12 mouse cellular contexts compared by ENCODE assay signal in genomic region chr1:41892376-41892775, GRCm38 (mm10).
DNase-seq lines count a peak whose midpoint lies in the region; ATAC-seq and TF ChIP-seq lines count a peak whose summit lies in the region.
"Had no signal": no experiment of that assay in that cellular context is flagged by ENCODE, and none has a peak within 500 bp of the region (broad histone marks: within the 10 kb centered on the region; RNA-seq: fewer than 3 reads in every experiment).

No protein-coding gene starts in this region.

- H3K9ac ChIP-seq in forebrain, embryonic 16.5 days (replicated peaks; ENCODE audit: low read depth, low read length), result no peak overlapping the region
- H3K9ac ChIP-seq in midbrain, postnatal 0 days (replicated peaks; ENCODE audit: low read length, poor library complexity, severe bottlenecking), result no peak overlapping the region
- H3K9ac ChIP-seq in intestine, embryonic 15.5 days, result no peak overlapping the region
- H3K9ac ChIP-seq: liver, embryonic 14.5 days; neural tube, embryonic 12.5 days had no signal

- H3K4me2 ChIP-seq in forebrain, embryonic 16.5 days (ENCODE audit: low read length), result peak overlapping the region; percentile 29; the same call in 1 of the 2 replicates
- H3K4me2 ChIP-seq in midbrain, postnatal 0 days (ENCODE audit: low read depth, low read length, poor library complexity, severe bottlenecking), result no peak overlapping the region
- no peak overlapping the region for H3K4me2 ChIP-seq in intestine, embryonic 15.5 days (replicated peaks)
- H3K4me2 ChIP-seq: neural tube, embryonic 12.5 days had no signal

- WGBS in forebrain, embryonic 16.5 days, result 12% methylated on average over 2 of the region's 2 CpGs
- WGBS in midbrain, postnatal 0 days, result 37% methylated on average over 2 of the region's 2 CpGs
- WGBS in intestine, embryonic 15.5 days, result 45% methylated on average over 2 of the region's 2 CpGs

- H3K27me3 ChIP-seq in forebrain, embryonic 16.5 days (replicated peaks; ENCODE audit: control insufficient read depth, insufficient read depth, low read length), result no peaks in the 10 kb centered on the region
- no peaks in the 10 kb centered on the region for H3K27me3 ChIP-seq in midbrain, postnatal 0 days (ENCODE audit: insufficient read depth, low read length)
- no peaks in the 10 kb centered on the region for H3K27me3 ChIP-seq in intestine, embryonic 15.5 days (replicated peaks)
- H3K27me3 ChIP-seq: neural tube, embryonic 12.5 days had no signal

- H3K4me1 ChIP-seq in forebrain, embryonic 16.5 days (replicated peaks; ENCODE audit: control insufficient read depth, insufficient read depth, low read length), result peaks cover 29% of the 10 kb centered on the region
- peaks cover 4% of the 10 kb centered on the region; the same call in 1 of the 2 replicates for H3K4me1 ChIP-seq in midbrain, postnatal 0 days (ENCODE audit: insufficient read depth, low read length)
- peaks cover 4% of the 10 kb centered on the region; the same call in 1 of the 2 replicates for H3K4me1 ChIP-seq in intestine, embryonic 15.5 days (replicated peaks)

- intact Hi-C loops in left cerebral cortex, postnatal 4 days (cut with DNase I), result loop anchor here (5.0 to 10.0 kb wide), 4 partner anchors 80 to 795 kb away; no protein-coding TSS in a partner anchor
- intact Hi-C loops in left cerebral cortex, postnatal 10 days (cut with DNase I), result loop anchor here (5.0 to 10.0 kb wide), 5 partner anchors 218 to 1018 kb away; no protein-coding TSS in a partner anchor

- no peak overlapping the region for H3K4me3 ChIP-seq in forebrain, embryonic 16.5 days (replicated peaks; ENCODE audit: low read length)
- no peak overlapping the region for H3K4me3 ChIP-seq in midbrain, postnatal 0 days (ENCODE audit: low read depth, low read length)
- H3K4me3 ChIP-seq in intestine, embryonic 15.5 days (replicated peaks), result no peak overlapping the region
- H3K4me3 ChIP-seq: neural tube, embryonic 12.5 days had no signal

- peak; percentile 15 to 34 for DNase-seq in cerebellum, postnatal 14 days
- no peak for DNase-seq in cerebellum, adult 11 months
- DNase-seq in left cerebral cortex, postnatal 4 days, result peak; percentile 5
- no peak for DNase-seq in left cerebral cortex, postnatal 10 days (ENCODE audit: extremely low spot score in 1 of 2, low spot score in 2 of 2)
- peak; percentile 73 for DNase-seq in midbrain, postnatal 0 days (ENCODE audit: low spot score)
- no peak for DNase-seq in adrenal gland, adult 2 months
- DNase-seq: layer of hippocampus, postnatal 36 days had no signal

- H3K27ac ChIP-seq in forebrain, embryonic 16.5 days (ENCODE audit: low read length), result peak overlapping the region; percentile 75
- no peak overlapping the region for H3K27ac ChIP-seq in midbrain, postnatal 0 days (ENCODE audit: low read depth, low read length)
- no peak overlapping the region for H3K27ac ChIP-seq in intestine, embryonic 15.5 days
- H3K27ac ChIP-seq: liver, embryonic 14.5 days; neural tube, embryonic 12.5 days had no signal

- H3K36me3 ChIP-seq in forebrain, embryonic 16.5 days (ENCODE audit: control insufficient read depth, insufficient read depth), result no peaks in the 10 kb centered on the region
- H3K36me3 ChIP-seq in midbrain, postnatal 0 days (ENCODE audit: insufficient read depth, low read length), result no peaks in the 10 kb centered on the region
- no peaks in the 10 kb centered on the region for H3K36me3 ChIP-seq in intestine, embryonic 15.5 days
- H3K36me3 ChIP-seq: neural tube, embryonic 12.5 days had no signal

- no peak for TF ChIP-seq CTCF in midbrain, postnatal 0 days (IDR thresholded peaks at IDR 0.05)

- H3K9me3 ChIP-seq in forebrain, embryonic 16.5 days (ENCODE audit: control insufficient read depth, low read length), result no peaks in the 10 kb centered on the region
- no peaks in the 10 kb centered on the region for H3K9me3 ChIP-seq in midbrain, postnatal 0 days (ENCODE audit: low read length)
- H3K9me3 ChIP-seq in intestine, embryonic 15.5 days, result no peaks in the 10 kb centered on the region
- H3K9me3 ChIP-seq: neural tube, embryonic 12.5 days had no signal

- ATAC-seq in forebrain, embryonic 16.5 days, result 0 out of 2 replicates have a peak, but pooled peaks have one; percentile 19
- no peak for ATAC-seq in midbrain, postnatal 0 days (ENCODE audit: low FRiP score)
- ATAC-seq in intestine, embryonic 15.5 days, result no peak
- ATAC-seq: intestine, postnatal 0 days had no signal

Comparison
In these comparisons a context has a peak if more than half of its experiments do, and no peak if none do; other contexts are left out.
1. DNase-seq: peak in cerebellum, postnatal 14 days (2 of 2), left cerebral cortex, postnatal 4 days (single experiment) and midbrain, postnatal 0 days (single experiment); none in cerebellum, adult 11 months (single experiment), left cerebral cortex, postnatal 10 days (0 of 2) and adrenal gland, adult 2 months (single experiment).